Mouse (Mus musculus) liver, adult 2 months (tissue): Measurements from ENCODE around the gene Tenm2.

ENCODE experiments used
- CTCF ChIP-seq: fragments of 200-500 bp; IDR thresholded peaks from 2 replicates; pipeline ENCODE4 v1.5.1; 2011; ENCODE audit warnings: low read depth, low read length, control low read depth
- POLR2A ChIP-seq: fragments of 200-500 bp; IDR thresholded peaks from 2 replicates; pipeline ENCODE4 v1.6.1; 2011; ENCODE audit warnings: low read length, control low read depth; ENCODE audit not compliant: insufficient read depth; ENCODE audit errors: extremely low read depth

DNA sequence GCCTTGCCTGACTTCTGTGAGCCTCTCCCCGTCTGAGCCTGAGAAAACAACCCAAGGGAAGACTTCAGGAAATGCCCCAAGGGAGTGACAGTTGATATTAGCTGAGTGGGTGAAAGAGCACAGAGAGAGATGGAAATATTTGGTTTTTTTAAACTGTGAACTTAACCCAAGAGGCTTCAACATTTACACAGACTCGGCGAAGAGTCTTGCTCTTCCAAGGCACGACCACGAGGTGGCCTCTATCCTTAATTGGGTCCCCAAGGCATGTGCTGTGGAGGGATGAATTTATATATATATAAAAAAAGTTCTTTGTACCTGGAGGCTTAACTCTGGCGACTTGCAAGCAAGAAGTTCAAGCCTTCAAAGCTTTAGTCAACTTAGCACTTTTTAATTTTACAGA lies 943.6 kb downstream of the Tenm2 start:
- TF ChIP-seq CTCF (no peak), POLR2A (no peak)
